Mouse (Mus musculus): ENCODE results near the gene Tia1.

The Tia1 gene

DNA sequence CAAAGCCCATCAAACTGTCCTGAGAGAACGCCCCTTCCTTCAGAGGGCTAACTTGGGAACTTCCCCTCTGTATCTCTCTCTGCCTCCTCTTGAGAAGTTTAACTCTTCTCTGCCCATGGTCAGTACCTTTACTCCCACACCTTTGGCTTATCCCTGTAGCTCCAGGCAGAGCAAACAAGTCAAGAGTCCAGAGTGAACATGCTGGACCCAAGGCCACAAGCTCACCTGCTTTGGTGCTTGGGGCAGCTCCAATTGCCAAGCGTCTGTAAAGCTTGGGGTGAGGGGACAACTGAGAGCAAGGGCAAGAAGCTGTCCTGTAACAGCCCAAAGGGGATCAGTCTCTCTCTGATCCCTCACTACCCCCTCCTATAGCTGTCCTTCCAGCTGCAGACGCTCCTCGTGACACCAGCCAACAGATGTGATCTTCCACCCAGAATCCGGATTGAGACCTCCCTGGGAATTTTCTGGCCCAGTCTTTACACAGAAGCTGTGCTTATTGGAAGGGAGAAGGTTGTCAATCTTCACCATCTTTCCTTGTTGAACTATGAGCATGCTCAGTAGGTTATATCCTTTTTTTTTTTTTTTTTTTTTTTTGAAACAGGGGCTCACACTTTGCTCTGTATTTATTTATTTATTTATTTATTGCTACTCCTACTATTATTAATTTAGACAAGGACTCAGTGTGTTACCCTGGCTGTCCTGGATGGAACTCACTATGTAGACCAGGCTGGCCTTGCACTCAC is 18.5 kb upstream of the Tia1 start:
- no peak for DNase-seq

DNA sequence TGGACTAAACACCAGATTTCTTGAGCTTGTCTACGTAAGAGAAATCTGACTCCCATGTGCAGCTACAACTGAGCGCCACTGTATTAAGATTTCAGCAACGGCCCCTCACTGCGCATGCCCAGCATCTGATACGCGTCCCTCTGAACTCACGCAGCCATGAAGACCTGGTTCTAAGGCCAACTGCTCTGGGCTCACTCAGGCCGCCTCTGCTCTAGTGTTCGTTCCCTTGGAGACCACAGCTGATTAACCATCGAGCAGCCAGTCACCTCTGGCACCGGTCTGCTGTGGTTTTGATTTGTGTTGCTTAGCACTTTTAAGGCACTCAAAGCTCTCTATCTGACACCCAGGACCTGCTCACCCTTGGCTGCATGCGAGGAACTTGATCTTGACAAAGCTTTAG is 16.7 kb upstream of the Tia1 start:
- no peak for DNase-seq

DNA sequence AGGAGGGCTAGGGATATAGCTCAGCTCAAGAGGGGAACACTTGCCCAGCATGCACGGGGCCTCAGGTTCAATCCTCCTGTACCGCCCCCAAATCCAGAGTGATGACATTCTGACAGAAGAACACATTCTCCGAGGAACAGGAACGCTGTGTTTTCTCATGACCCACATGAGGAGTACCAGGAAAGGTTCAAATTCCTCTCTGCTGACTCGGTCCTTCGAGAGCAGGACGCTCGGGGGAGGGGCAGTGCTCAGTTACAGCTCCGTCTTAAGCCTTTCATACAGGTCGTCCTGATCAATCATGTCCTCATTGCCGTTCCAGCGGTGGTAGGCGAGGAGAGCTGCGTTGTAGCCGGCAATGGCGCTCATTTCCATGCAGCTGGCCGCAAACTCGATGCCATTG is 15.6 kb upstream of the Tia1 start:
- no peak for DNase-seq

DNA sequence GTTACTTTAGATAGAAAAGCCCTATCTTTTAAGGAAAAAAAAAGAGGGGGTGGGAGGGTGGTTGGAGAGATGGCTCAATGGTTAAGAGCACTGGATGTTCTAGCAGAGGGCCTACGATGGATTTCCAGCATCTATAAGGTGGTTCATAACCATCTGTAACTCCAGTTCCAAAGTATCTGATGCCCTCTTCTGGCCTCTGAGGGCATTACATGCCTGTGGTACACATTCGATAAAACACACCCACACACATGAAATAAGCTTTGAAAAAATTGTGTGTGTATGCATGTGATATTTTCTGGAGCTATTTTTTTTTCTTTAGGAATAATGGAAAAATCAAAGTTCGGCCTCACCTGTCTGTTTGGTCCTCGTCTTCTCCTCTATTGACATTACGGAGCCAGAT is 12.7 kb upstream of the Tia1 start:
- no peak for DNase-seq

DNA sequence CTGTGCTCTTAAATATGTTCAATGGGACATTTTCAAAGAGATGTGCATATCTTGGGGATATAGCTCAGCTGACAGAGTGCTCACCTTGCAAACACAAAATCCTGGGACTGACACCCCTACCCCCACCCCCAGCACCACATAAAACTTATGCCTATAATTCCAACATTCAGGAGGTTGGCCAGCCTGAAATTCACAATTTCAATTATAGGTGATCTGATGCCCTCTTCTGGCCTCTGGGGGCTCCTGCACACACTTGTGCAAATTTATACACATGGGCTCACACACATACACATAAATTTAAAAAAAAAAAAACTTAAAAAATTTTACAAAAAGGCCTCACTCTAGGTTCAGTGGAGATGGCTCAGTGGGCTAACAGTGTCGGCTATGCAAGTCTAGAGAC is 10.8 kb upstream of the Tia1 start:
- DNase-seq = no peak

DNA sequence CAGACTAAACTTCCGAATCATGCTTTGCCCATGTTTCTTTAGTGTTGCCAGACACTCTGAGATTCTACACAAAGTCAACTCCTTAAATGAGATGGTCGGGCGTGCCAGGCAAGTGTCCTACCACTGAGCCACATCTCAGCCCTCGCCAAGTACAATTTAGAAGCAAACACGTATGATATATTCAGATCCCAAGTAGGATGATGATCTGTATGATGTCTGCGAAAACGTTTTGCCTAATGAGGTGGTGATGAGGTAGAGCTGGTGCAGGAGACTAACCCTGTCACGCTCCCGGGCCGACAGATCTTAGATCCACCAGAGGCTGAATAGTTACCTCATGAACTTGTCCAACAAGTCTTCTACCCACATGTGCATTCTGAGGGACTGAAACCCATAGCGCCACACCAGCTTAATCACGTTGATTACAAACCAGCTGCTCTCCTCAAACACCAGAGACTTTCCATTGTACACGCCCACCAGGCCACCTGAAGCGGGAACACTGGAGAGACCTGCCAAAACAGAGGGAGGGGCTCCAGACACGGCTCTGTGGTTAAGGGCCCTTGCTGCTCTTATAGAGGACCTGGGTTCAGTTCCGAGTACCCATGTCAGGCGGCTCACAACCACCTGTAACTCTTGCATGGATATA is 9.8 kb upstream of the Tia1 start:
- DNase-seq = no peak

DNA sequence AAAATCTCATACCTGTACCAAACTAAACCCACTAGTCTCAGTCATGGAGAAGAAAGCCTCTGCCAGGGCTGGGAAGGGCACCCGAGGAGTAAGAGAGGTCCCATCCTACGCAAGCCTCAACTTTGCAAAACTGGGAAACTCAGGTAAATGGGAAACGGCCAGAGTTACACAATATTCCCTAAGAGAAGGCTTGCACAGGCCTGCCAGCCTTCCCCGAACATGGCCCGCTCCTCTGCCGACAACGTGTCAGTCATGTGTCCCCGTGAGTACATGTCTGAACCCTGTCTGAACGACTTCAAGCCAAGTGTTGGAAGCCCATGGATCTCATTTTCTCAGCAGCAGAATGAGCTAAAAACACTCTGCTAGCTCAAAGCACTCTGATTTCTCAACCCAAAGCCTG is 9.0 kb upstream of the Tia1 start:
- no peak for DNase-seq

DNA sequence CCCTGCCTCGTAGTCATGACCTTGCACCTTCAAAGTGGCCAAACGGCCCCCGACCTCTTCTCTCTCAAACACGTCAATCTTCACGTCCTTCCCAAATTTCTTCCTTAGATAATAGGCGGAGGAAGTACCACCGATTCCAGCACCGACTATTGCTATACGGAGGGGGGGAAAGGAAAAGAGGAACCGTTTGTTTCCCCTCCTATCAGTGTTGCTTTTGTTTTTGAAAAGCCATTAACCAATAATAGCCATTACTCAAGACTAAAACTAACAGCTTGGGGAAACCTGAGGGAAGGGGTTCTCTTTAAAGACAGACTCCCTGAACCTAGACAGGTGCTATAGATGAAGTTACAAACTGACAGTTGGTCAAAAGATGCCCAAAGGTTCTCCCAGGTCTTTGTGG is 8.1 kb upstream of the Tia1 start:
- no peak for DNase-seq

DNA sequence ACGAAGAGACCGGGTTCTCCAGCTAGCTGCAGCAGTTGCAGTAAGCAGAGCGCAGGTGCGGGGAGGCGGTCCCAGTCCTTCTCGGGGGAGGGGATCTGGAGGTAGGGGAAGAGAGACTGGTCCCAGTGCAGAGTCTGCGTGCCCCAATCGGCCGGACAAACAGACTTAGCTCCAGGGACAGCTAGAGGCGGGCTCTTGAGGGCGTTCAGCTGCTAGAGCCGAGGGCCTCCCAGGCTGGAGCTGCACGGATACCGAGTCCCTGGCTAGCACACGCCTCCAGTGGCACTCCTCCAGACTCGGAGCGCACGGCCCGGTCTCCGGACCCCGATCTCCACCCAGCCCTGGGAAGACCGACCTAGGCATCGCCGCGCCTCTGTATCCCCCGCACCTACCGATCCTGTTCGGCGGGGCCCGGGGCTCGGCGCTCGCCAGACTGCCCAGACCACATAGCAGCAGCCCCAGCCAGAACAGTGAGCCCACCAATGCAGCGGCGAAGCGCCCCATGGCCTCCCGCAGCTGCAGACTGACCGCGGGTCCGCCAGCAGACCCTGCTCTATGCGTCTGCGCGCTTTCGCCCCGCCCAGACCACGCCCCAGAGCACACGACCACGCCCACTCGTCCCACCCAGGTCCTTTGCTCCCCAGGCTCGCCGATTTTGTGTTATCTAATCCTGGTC is 7.3 kb upstream of the Tia1 start, which contains the start of gene Pcyox1:
TSS of gene Pcyox1 (minus strand) at position 574 of the 676 bp plus-strand sequence.
- peak; percentile 81 for DNase-seq

DNA sequence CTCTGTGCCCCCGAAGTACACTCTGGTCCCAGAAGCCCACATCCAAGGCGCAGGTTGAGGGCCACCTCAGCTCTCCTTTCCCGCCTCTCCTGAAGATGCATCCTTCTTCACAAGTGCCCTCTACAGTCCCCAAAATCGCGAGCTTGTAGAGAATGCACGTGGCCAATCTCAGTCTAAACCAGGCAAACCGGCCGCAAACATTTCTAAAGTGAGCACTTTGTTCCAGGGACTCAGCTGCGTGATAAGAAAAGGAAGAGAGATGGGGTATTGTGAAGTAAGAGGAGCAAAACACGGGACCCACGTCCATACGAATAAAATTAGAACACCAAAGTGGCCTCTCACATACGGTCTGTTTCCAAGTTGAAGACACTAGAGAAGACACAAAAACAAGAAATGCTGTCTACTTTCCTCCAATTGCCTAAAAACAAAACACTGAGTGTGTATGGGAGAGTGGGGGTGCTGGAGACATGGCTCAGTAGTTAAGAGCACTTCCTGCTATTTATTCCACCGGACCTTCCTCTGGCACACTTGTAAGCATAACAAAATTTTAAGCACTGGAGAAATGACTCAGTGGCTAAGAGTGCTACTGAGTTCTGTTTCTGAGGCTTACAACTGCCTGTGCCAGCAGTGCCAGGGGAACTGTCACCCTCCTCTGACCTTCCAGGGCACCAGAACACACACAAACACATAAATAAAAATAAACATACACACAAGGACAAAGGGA is 6.6 kb upstream of the Tia1 start:
- no peak for DNase-seq

DNA sequence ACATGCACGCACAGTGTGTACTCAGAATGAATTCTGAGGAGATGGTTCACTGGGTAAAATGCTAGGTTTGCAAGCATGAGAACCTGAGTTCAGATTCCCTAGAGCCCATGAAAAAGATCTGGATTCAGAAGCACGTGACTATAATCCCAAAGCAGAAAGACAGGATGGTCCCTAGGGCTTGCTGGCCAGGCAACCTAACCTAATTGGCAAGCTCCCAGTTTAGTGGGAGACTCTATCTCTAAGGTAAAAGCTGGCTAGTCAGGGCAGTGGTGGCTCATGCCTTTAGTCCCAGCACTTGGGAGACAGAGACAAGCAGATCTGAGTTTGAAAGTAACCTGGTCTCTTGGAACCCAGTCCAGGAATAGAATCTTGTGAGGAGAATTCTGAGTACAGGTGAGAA is 5.0 kb upstream of the Tia1 start:
- no peak for DNase-seq

DNA sequence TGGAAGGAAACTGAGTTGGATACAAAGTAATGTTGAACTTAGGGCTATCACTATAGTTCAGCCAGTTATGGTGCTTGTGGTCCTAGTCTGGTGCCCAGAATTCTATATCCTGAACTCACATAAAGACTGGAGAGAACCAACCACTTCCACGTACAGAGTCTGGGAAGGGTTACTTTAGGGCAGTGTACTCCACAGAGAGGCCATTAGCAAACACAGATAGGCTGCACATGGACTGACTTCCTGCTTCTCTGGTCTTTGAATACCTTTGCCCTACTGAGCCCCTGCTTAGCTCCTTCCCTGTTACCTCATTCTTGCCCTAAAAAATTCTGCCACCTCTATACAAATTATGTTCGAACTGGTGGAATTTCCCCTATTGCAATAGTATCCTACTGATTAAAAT is 4.0 kb upstream of the Tia1 start:
- DNase-seq = no peak

DNA sequence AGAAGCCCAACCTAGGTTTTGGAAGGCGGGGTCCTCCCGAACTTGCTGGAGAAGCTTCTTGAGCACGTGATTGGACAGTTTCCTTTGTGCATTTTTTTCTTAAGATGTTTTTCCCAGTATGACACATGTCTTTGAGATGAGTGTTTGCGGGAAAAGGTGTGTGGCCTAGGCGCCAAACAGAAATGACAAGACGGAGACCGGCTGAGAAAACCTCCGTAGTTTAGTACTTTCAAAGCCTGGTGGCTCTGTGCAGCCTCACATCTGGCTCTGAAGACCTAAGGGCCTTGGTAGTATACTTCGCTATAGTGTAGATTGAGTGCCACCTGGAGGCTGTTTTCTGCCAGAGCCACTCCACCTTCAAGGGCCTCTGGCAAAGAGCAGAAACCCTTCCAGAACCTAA is 3.0 kb upstream of the Tia1 start:
- DNase-seq = peak; percentile 57

DNA sequence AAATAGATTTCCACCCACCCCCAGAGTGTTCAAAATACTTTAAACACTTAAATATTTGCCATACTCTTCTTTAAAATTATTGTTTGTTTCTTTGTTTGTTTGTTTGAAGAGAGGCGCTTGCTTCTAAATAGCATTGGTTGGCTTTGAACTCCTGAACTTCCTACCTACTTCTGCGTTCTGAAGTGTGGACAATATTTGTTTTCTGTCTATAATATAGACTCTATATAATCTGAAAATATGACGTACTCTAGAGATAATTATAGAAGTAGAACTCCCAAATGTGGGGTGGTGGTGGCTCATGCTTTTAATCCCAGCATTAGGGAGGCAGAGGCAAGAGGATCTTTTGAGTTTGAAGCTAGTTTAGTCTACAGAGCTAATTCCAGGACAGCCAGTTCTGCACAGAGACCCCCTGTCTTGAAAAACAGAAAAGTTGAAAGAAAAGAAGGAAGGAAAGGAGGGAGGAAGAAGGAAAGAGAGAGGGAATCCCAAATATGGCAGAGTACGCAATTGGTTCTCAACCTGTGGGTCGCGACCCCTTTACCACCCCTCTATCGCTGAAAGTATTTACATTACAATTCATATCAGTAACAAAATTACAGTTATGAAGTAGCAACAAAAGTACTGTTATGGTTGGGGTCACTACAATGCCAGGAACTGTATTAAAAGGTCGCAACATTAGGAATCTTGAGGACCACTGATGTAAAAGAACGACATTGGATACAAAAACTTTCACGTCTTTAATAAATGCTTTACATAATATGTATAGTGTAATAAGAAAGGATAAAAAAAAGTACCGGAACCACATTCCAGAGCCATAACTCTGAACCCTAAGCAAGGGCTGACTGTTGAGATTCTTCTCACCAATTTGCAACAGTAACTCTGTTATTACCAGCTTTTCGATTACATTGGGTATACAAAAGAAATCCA is 1.1 kb upstream of the Tia1 start:
- DNase-seq = no peak

DNA sequence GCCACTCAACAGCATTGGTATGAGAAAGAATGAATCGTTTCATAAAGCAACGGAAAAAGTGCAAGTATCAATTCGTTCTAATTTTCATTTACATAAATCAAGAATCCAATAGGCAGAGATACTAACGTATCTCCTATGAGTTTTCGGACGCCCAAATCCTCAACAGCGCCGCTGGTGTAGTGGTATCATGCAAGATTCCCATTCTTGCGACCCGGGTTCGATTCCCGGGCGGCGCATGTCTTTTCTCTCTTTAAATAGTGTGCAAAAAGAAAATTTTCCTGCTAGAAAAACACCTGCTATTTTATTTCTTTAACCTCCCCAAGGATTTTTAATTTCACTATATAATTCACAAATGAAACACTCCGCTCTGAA is 305 bp upstream of the Tia1 start:
- DNase-seq = peak; percentile 81

DNA sequence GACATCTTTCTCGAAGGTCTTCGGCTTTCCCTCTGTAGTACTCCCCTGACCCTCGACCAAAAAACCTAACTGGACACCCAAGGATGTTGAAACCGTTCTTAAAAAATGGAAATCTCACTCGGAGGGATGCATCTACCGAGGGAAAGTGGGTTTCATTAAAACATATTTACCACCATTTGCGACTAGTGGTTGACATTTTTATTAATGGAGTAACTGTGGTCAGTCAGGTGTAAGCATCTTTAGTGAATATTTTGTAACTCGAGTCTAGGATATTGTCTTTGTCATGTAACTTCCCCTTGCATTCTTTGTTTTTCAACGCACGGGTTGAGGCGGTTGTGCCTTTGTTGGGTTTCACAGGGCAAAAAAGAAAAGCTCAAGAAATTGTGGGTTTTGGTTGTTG is 977 bp downstream of the Tia1 start:
- DNase-seq = no peak

DNA sequence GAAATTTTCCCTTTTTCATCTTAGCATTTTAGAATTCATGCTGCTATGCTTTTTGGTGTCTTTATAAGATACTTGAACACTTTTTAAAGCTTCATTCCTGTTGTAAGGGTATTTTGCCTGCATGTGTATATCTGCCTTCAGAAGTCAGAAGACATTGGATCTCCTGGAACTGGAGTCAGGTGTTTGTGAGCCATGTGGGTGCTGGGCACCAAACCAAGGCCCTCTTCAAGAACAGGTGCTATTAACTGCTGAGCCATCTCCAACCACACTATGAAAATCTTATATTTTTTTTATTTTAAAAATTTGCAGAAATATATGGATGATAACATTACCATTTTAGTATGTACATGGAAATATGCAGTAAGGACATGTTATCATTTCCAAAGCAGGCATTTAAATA is 2.3 kb downstream of the Tia1 start:
- DNase-seq = no peak

DNA sequence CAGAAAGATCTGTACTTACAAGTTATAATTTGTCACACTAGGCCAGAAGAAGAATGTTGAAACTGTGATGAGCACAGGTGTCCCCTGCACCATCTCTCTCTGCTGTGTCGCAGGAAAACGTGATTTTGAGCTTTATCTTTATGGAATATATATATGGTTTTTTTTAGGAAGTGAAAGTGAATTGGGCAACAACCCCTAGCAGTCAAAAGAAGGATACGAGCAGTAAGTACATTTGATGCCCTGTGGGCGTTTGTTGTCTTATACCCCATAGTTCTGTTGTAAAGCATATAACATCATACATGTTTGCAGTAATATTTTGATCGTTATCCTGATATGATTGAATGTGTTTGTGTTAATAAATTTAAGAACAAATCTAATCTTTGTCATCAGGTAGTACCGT is 14.7 kb downstream of the Tia1 start:
- no peak for DNase-seq

DNA sequence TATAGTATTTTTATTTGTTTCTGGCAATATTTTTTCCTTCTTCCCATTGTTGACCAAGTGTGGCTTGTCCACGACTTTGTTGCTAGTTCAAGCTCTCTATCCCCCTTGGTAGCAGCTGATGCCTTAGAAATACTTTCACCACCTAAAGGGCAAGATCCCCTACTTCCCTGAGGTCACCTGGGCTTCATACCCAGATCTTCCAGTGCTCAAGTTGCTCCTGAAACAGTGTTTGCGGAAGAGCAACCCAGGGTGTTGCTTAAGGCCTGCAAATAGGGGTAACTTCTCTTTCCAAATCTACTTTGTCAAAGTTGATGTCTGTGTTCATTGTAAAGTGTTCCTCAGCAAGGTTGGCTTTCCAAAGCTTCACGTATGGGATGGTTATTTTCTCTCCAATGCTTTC is 15.2 kb downstream of the Tia1 start:
- DNase-seq = no peak

DNA sequence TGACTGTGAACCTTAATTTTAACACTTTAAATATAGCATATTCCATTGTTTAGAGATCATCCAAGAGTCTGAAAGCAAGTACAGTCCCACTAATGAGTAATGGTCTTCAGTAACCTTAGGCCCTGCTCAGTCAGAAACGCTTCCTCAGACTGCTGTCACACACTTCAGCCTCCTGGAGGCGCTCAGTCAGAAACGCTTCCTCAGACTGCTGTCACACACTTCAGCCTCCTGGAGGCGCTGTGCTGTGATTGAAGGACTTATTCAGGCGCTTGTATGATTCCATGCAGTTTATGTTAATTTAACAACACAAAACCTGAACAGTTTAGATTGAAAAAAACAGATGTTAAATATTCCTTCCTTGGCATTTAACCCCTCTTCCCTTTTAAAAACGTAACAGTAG is 16.5 kb downstream of the Tia1 start:
- DNase-seq = no peak

DNA sequence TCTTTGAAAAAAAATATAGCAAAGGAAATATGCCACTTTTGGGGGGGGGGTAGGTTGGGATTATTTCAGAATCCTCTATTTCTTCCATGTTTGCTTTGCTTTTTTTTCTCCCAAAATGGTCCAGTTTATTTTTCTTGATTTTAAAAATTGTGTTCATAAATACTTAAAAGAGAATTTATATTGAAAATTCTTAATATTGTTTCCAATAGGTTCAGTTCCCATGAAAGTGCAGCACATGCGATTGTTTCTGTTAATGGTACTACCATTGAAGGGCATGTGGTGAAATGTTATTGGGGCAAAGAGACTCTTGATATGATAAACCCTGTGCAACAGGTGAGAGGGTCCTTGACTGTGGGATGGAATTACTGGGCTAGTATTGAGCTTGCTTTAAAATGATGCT is 22.3 kb downstream of the Tia1 start, which contains the start of gene Gm44790:
TSS of gene Gm44790 (plus strand) at position 301 of the 400 bp plus-strand sequence.
- DNase-seq = no peak

DNA sequence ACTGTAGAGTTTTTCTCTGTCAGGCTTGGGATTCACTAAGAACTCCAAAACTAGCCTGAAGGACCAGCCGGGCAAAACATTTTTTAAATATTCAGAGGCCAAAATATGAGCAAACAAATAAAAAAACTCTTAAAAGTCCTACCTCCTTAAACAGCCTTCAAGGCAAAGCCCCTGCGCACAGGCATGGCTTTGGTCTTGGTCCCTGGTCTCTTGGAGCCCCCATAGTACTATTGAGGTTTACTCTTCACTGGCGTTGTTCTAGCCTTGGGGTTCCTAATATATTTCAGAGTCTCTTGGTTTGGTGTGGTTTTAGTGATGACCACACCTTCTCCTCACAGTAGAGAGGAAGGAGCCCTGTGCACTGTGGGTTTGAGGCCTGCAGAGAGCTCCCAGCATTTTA is 27.5 kb downstream of the Tia1 start:
- DNase-seq = no peak

DNA sequence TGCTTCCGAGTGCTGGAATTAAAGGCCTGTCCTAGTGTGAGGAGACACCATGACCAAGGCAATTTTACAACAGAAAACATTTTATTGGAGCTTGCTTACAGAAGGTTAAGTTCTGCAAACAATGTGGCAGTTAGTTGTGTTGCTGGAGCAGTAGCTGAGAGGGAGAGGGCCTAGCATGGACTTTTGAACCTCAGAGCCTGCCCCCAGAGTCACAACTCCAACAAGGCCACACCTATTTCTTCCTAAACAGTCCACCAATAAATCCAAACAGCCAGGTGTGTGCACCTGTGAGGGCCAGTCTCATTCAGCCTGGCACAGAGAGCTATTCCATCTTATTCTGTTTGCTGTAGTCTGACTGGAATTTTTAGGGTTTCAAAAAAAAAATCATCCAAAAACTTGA is 29.7 kb downstream of the Tia1 start:
- no peak for DNase-seq

Data from right cerebral cortex, postnatal 14 days (tissue).